Mouse (Mus musculus): ENCODE measurements around the gene Rpl9-ps6. TPM values are rescaled to one million over a fixed set of nuclear protein-coding genes. Genes with fewer than 3 reads are reported as not detected.
"Not testable (repeated sequence)": the region's sequence is repeated elsewhere in the genome, so short reads cannot be mapped to it uniquely, and the experiment has no call there.

Gene Rpl9-ps6
- polyA plus RNA-seq, 1 experiment from 2014 or later, result 70.7 TPM

GRCm38 (mm10) chr19:32493471-32493870, 27.1 kb upstream of the Rpl9-ps6 start:
- no peak overlapping the region for H3K4me3 ChIP-seq (replicated peaks)
- 85% methylated on average over 8 of the region's 8 CpGs for WGBS
- no peaks in the 10 kb centered on the region for H3K9me3 ChIP-seq
- H3K4me1 ChIP-seq (replicated peaks), result peaks cover 3% of the 10 kb centered on the region
- H3K4me2 ChIP-seq (replicated peaks), result no peak overlapping the region
- no peak overlapping the region for H3K9ac ChIP-seq (replicated peaks)
- no peak overlapping the region for H3K27ac ChIP-seq
- no peaks in the 10 kb centered on the region for H3K27me3 ChIP-seq
- peaks cover 50% of the 10 kb centered on the region for H3K36me3 ChIP-seq
- ATAC-seq, result no peak

GRCm38 (mm10) chr19:32492981-32493380, 26.6 kb upstream of the Rpl9-ps6 start:
- no peak for ATAC-seq
- Histone ChIP-seq H3K4me2 (replicated peaks) (no peak overlapping the region), H3K4me3 (replicated peaks) (no peak overlapping the region), H3K9me3 (no peaks in the 10 kb centered on the region), H3K4me1 (replicated peaks) (peaks cover 8% of the 10 kb centered on the region), H3K27me3 (no peaks in the 10 kb centered on the region), H3K9ac (replicated peaks) (no peak overlapping the region), H3K27ac (no peak overlapping the region), H3K36me3 (peaks cover 46% of the 10 kb centered on the region)
- WGBS, result 92% methylated on average over 5 of the region's 5 CpGs

GRCm38 (mm10) chr19:32492339-32492738, 26.0 kb upstream of the Rpl9-ps6 start:
- Histone ChIP-seq H3K36me3 (peaks cover 39% of the 10 kb centered on the region), H3K9ac (replicated peaks) (no peak overlapping the region), H3K4me2 (replicated peaks) (no peak overlapping the region), H3K4me1 (replicated peaks) (peaks cover 15% of the 10 kb centered on the region), H3K4me3 (replicated peaks) (no peak overlapping the region), H3K27me3 (no peaks in the 10 kb centered on the region), H3K9me3 (no peaks in the 10 kb centered on the region), H3K27ac (no peak overlapping the region)
- 98% methylated on average over 3 of the region's 3 CpGs for WGBS
- ATAC-seq, result no peak

- ATAC-seq, result no peak
- Histone ChIP-seq H3K4me2 (replicated peaks) (no peak overlapping the region), H3K9ac (replicated peaks) (no peak overlapping the region; the same call in 1 of the 2 replicates), H3K9me3 (no peaks in the 10 kb centered on the region), H3K4me3 (replicated peaks) (no peak overlapping the region), H3K36me3 (peaks cover 34% of the 10 kb centered on the region), H3K27ac (no peak overlapping the region), H3K4me1 (replicated peaks) (peaks cover 23% of the 10 kb centered on the region), H3K27me3 (no peaks in the 10 kb centered on the region)
- WGBS, result 93% methylated on average over 2 of the region's 2 CpGs
Observed at GRCm38 (mm10) chr19:32490976-32491375, 24.6 kb upstream of the Rpl9-ps6 start.

GRCm38 (mm10) chr19:32489166-32489895, 23.0 kb upstream of the Rpl9-ps6 start:
- ATAC-seq, result no peak
- Histone ChIP-seq H3K4me3 (replicated peaks) (no peak overlapping the region), H3K27me3 (no peaks in the 10 kb centered on the region), H3K9me3 (no peaks in the 10 kb centered on the region), H3K4me2 (replicated peaks) (no peak overlapping the region), H3K36me3 (peaks cover 20% of the 10 kb centered on the region), H3K9ac (replicated peaks) (no peak overlapping the region), H3K4me1 (replicated peaks) (peaks cover 30% of the 10 kb centered on the region), H3K27ac (no peak overlapping the region)
- WGBS, result 91% methylated on average over 12 of the region's 12 CpGs

GRCm38 (mm10) chr19:32487595-32488255, 21.3 kb upstream of the Rpl9-ps6 start:
- Histone ChIP-seq H3K9ac (replicated peaks) (peak overlapping the region; percentile 28), H3K36me3 (peaks cover 9% of the 10 kb centered on the region), H3K27me3 (no peaks in the 10 kb centered on the region), H3K4me2 (replicated peaks) (peak overlapping the region; percentile 73), H3K27ac (no peak overlapping the region), H3K9me3 (no peaks in the 10 kb centered on the region), H3K4me3 (replicated peaks) (peak overlapping the region; percentile 74; the same call in 1 of the 2 replicates), H3K4me1 (replicated peaks) (peaks cover 30% of the 10 kb centered on the region)
- no peak for ATAC-seq
- 91% methylated on average over 8 of the region's 8 CpGs for WGBS

GRCm38 (mm10) chr19:32486106-32486724, 19.8 kb upstream of the Rpl9-ps6 start:
- H3K27ac ChIP-seq, result peak overlapping the region; percentile 91
- peaks cover 30% of the 10 kb centered on the region for H3K4me1 ChIP-seq (replicated peaks)
- peak overlapping the region; percentile 74 for H3K4me3 ChIP-seq (replicated peaks)
- H3K9me3 ChIP-seq, H3K27me3 ChIP-seq, H3K36me3 ChIP-seq: not testable (repeated sequence)
- WGBS, result under 1% methylated on average over 47 of the region's 47 CpGs
- peak overlapping the region; percentile 81 for H3K9ac ChIP-seq (replicated peaks)
- ATAC-seq, result peak; percentile 91
- peak overlapping the region; percentile 73 for H3K4me2 ChIP-seq (replicated peaks)

- H3K4me1 ChIP-seq (replicated peaks), result peaks cover 30% of the 10 kb centered on the region
- no peaks in the 10 kb centered on the region for H3K36me3 ChIP-seq
- peak within 1 kb of the TSS; percentile 81 for H3K9ac ChIP-seq (replicated peaks)
- peak within 1 kb of the TSS; percentile 74 for H3K4me3 ChIP-seq (replicated peaks)
- H3K4me2 ChIP-seq (replicated peaks), result peak within 1 kb of the TSS; percentile 73
- no peaks in the 10 kb centered on the region for H3K27me3 ChIP-seq
- ATAC-seq, result peak; percentile 93
- peak within 1 kb of the TSS; percentile 91 for H3K27ac ChIP-seq
- H3K9me3 ChIP-seq, result no peaks in the 10 kb centered on the region
- under 1% methylated on average over 55 of the region's 64 CpGs for WGBS
Observed at GRCm38 (mm10) chr19:32485681-32486105, 19.3 kb upstream of the Rpl9-ps6 start, which contains the start of gene Minpp1. Minpp1 (plus strand) TSS chr19:32485769.

- WGBS, result 17% methylated on average over 13 of the region's 13 CpGs
- ATAC-seq, result peak; percentile 5; the same call in 1 of the 2 replicates
Observed at GRCm38 (mm10) chr19:32484941-32485660, 18.7 kb upstream of the Rpl9-ps6 start.

GRCm38 (mm10) chr19:32481511-32481910, 15.1 kb upstream of the Rpl9-ps6 start:
- 75% methylated on average over 4 of the region's 4 CpGs for WGBS
- no peak for ATAC-seq
- no peak overlapping the region for H3K27ac ChIP-seq
- no peaks in the 10 kb centered on the region for H3K9me3 ChIP-seq
- no peak overlapping the region for H3K4me3 ChIP-seq (replicated peaks)
- H3K4me1 ChIP-seq (replicated peaks), result peaks cover 7% of the 10 kb centered on the region
- H3K4me2 ChIP-seq (replicated peaks), result no peak overlapping the region
- H3K9ac ChIP-seq (replicated peaks), result no peak overlapping the region
- no peaks in the 10 kb centered on the region for H3K27me3 ChIP-seq
- H3K36me3 ChIP-seq, result no peaks in the 10 kb centered on the region

More at GRCm38 (mm10) chr19:32484941-32485660, 18.7 kb upstream of the Rpl9-ps6 start:
- Histone ChIP-seq H3K9me3 (no peaks in the 10 kb centered on the region), H3K4me2 (replicated peaks) (peak overlapping the region; percentile 73), H3K27ac (peak overlapping the region; percentile 91), H3K4me1 (replicated peaks) (peaks cover 30% of the 10 kb centered on the region), H3K36me3 (no peaks in the 10 kb centered on the region), H3K4me3 (replicated peaks) (peak overlapping the region; percentile 74), H3K9ac (replicated peaks) (peak overlapping the region; percentile 81), H3K27me3 (no peaks in the 10 kb centered on the region)

GRCm38 (mm10) chr19:32480791-32481442, 14.5 kb upstream of the Rpl9-ps6 start:
- ATAC-seq, result no peak
- no peak overlapping the region for H3K27ac ChIP-seq
- no peaks in the 10 kb centered on the region for H3K36me3 ChIP-seq
- peaks cover 7% of the 10 kb centered on the region for H3K4me1 ChIP-seq (replicated peaks)
- WGBS, result 91% methylated on average over 8 of the region's 8 CpGs
- no peak overlapping the region for H3K4me2 ChIP-seq (replicated peaks)
- H3K9ac ChIP-seq (replicated peaks), result no peak overlapping the region
- H3K4me3 ChIP-seq (replicated peaks), result no peak overlapping the region
- H3K27me3 ChIP-seq, result no peaks in the 10 kb centered on the region
- H3K9me3 ChIP-seq, result no peaks in the 10 kb centered on the region
